Mouse (Mus musculus) right cerebral cortex, postnatal 25 days (tissue): ENCODE measurements around the gene Ptprg.
A peak's percentile ranks its signal among the peaks of the same experiment; 100 is the strongest.

Source experiments
- DNase-seq: peaks from one replicate; pipeline ENCODE4 v3.0.0; 2022

Gene Ptprg

GRCm38 (mm10) chr14:11553273-11553665 lies at the start of gene Ptprg:
TSS of gene Ptprg (plus strand) at chr14:11553532.
- DNase-seq = peak; percentile 89

GRCm38 (mm10) chr14:11503803-11504365 lies 49.4 kb upstream of the Ptprg start:
- DNase-seq = no peak

GRCm38 (mm10) chr14:11510173-11510572 lies 43.2 kb upstream of the Ptprg start:
- no peak for DNase-seq

- DNase-seq = no peak
Measured at GRCm38 (mm10) chr14:11519171-11519570, 34.2 kb upstream of the Ptprg start.

- DNase-seq = no peak
Measured at GRCm38 (mm10) chr14:11523052-11523451, 30.3 kb upstream of the Ptprg start.

GRCm38 (mm10) chr14:11529591-11529990 lies 23.7 kb upstream of the Ptprg start:
- no peak for DNase-seq

DNA sequence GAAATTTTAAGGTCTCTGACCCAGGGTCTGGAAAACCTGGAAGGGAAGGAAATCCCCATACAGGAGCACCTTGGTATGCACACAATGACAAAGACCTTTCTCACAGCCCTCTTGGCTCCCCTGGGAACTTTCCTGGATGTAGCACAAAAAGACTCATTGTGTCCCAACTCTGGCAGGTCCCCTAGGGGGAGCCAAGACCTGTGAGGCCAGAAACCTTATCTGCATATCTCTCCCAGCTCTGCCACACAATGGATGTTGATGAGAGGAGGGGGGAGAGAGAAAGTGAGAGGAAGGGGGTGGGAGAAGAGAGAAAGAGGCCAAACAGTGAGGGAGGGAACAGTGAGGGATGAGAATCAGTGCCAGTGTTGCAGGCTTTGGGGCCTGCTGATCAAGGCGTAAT lies 18.9 kb upstream of the Ptprg start:
- DNase-seq = no peak

GRCm38 (mm10) chr14:11536121-11536520 lies 17.2 kb upstream of the Ptprg start:
- DNase-seq = no peak

- DNase-seq = no peak
Measured at GRCm38 (mm10) chr14:11551892-11552291, 1.4 kb upstream of the Ptprg start.

GRCm38 (mm10) chr14:11552521-11553272 lies 635 bp upstream of the Ptprg start:
- peak; percentile 36 for DNase-seq

GRCm38 (mm10) chr14:11553679-11554305 lies 460 bp downstream of the Ptprg start:
- no peak for DNase-seq

GRCm38 (mm10) chr14:11554306-11555041 lies 1.1 kb downstream of the Ptprg start:
- peak; percentile 69 for DNase-seq

DNA sequence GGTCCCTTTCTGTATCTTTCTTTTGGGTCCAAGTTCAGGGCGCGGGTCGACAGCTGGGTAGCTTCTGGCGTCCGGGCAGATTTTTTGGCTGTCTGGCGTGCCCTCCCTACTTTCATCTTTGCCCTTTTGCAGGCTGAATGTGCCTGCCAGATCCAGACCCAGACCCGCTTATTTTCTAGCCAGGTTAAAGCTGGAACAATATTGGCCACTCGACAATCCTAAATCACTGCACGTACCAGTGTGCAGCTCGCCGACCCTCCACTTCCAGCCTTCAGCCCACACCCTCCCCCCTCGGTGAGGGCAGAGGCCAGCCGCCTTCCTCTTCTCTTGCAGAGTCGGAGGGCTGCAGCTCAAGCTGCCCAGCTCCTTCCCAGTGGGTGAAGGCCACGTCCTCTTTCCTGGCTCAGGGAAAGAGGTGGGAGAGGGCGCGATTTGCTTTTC lies 1.7 kb downstream of the Ptprg start:
- DNase-seq = no peak

- peak; percentile 63 for DNase-seq
Measured at GRCm38 (mm10) chr14:11555521-11556355, 2.4 kb downstream of the Ptprg start.

- DNase-seq = peak; percentile 82
Measured at GRCm38 (mm10) chr14:11556356-11557130, 3.2 kb downstream of the Ptprg start.

DNA sequence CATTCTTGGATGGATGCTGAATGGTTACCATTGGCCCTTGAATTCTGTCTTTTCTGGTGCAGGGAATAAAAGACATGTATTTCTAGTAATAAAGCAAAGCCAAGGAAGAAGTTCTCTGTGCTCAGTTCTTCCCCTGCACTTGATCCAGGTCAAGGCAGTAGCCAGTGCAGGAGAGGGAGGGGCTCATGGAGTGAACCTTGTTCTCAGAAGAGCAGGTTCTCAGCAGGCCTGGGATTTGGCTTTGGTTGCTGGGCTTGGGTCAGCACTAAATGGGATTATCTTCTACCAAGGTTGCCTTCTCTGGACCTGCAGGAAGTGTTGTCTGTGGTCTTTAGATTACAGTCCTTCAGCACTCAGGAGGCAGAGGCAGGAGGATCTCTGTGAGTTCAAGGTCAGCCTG lies 5.2 kb downstream of the Ptprg start:
- DNase-seq = no peak

- DNase-seq = no peak
Measured at GRCm38 (mm10) chr14:11560641-11561232, 7.4 kb downstream of the Ptprg start.

DNA sequence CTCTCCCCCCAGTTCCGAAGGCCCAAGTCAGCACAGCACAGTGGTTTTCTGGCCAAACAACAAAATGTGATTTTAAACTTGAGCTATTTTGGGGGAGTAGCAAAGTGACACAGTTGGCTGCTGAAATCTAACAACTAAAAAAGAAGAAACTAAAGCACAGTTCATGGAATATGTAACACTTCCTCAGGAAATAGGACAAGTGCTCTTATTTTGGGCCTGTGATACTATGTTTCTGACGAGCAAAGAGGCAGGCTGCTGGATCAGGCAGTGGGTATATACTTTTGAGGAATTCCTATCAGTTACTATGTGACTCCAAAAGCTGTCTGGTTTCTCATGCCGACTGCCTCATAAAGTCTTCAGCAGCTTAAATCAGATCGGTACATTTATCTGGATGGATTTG lies 8.1 kb downstream of the Ptprg start:
- no peak for DNase-seq

DNA sequence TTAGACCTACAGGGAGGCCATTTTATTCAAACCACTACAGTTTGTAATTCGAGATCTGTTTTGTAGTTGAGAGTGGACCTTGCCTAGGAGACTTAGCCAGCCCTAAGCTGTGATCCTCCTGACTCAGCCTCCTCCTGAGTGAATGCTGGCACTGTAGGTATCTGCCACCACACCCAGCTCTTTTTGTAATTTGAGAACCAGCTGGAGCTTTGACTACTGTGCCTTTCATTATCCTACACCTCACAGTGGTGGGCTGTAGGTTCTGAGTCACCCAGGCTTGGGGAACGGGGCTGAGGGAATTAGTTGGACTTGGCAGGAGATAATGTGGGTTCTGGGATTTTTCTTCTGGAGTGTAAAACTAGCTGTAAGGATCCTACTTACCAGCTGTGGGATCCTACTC lies 9.5 kb downstream of the Ptprg start:
- peak; percentile 40 for DNase-seq

GRCm38 (mm10) chr14:11563656-11564055 lies 10.3 kb downstream of the Ptprg start:
- DNase-seq = no peak

GRCm38 (mm10) chr14:11564456-11564855 lies 11.1 kb downstream of the Ptprg start:
- DNase-seq = no peak
